Mouse (Mus musculus) cerebral cortex, adult 2 months (tissue): Measurements from ENCODE around the gene Il1rapl2.

Experiments
- WGBS: fragments of 180-500 bp; shearing (Covaris S2); methylation state at CpG from one replicate; pipeline ENCODE4 v1.1.7; 2018; 5-methylcytosine and 5-hydroxymethylcytosine counted together

The Il1rapl2 gene

DNA sequence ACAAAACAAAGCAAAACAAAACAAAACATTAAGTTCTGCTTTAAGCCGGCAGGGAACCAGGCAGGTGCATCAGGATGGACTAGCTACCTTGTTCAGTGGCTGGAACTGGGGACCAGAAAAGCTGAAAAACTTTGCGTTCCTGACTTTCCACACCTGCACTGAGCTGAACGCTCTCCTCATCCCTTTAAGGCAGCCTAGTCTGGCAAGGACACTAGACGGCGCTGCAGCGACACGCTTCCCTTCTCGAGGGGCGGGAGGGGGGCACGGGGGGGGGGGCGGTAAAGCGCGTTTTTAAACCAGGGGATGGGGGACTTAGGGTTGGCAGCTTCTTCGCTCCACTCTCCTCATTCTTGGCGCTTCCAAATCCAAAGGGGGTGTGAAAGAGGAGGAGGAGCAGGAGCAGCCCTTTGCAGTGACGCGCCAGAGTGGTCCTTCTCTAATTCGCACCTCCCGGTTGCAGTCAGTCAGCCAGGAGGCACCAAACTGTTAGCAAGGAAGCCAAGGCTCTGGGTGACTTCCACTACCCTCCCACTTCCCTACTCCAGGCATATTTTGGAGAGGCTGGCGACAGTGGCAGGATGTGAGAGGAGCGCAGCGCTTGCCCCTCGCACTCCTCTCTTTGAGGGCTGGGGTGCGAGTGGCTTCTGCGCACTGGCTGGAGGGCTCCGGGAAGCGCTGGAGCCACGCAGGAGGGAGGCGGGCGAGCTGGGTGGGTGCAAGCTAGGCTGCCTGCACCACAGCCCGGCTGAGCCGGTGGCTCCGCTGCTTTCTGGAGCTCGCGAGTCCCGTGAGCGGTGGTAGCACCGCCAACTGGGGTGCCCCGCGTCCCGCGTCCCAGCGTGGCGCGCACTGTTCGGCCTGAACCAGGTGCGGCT is at the start of gene Il1rapl2:
TSS of gene Il1rapl2 (plus strand) at position 288 of the 875 bp plus-strand sequence.
- under 1% methylated on average over 46 of the region's 47 CpGs for WGBS

DNA sequence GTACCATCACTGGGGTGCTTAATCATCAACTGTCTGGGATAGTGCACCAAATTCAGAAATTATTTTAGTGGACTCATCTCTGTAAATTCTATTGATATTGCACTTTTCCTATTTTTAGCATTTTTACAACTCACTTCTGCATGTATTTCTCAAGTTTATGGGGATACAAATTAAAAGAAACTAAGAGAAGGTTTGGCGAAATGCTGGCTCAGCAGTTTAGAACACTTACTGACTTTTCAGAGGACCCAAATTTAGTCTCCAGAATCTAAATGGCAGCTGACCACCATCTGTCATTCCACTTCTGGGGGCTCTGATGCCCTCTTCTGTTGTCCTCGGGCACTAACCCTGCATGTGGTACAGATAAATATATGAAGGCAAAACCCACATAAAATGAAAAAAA is 22.1 kb upstream of the Il1rapl2 start:
- 85% methylated on average over 2 of the region's 2 CpGs for WGBS

DNA sequence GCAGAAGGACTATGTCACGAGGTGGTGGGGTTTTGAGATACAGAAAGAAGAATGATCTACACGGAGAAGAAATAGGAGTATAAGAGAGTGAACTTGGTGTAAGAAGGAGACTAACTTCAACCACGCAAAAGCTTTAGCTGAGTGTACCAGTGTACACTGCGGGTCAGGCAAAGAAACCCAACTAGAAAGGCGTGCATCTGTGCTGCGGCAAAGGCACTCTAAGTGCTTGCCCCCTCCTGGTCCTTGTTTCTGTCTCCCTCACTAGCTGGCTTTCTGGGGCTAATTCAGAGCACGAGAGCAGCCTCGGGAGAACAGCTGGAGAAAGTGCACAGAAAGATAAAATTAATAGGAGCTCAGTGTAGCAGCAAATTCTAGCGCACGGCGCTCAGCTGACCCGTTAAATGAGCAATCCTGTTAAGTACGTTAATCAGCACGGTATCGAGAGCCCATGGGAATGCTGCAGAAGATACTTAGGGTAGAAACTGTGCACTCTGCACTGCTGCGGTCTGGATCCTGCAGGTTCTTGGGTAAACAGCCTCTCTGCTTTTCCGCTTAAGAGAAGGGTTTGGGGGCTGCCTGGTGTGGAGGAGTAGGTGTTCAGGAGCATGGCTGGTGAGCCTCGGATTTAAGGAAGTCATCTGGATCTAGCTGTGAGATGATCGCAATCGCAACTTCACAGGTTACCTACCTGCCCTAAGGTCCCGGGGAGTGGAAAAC is 778 bp upstream of the Il1rapl2 start:
- 9% methylated on average over 21 of the region's 21 CpGs for WGBS

DNA sequence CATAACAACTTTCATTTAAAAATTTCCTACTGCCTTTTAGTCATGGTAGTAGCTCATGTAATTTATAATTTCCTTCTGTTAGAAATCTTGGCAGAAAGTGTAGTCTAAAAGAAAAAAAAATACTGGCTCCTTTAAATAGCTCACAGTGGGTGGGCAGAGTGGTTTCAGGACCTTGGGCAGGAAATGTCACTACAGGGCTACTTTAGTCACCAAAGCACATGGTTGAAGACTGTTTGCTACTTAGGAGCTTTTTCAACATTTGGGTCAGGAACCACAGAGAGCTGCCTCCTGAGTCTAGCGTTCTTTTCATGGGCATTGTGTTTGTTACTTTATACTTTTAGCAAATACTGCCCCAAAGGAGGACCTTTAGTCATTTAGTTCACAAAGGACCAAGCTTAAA is 12.2 kb downstream of the Il1rapl2 start:
- WGBS: 32% methylated on average over 1 of the region's 1 CpGs

DNA sequence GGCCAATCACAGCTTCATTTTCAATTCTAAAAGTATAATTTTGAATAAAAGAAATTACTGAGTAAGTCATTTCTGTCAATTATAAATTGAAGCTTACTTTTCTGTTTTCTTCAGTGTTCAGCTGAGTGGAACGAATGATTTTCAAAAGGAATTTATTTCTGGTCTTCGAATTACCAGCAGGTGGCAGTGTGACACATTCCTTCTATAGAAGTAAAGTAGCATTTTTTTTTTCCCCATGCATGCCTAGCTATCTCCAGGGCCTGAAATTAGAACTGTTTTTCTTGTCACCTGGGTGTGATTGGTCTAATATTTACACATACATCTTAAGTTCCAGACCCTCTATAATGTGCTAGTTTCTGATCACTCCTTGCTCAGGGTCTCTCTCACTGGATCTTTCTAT is 96.6 kb downstream of the Il1rapl2 start:
- 2% methylated on average over 2 of the region's 2 CpGs for WGBS

DNA sequence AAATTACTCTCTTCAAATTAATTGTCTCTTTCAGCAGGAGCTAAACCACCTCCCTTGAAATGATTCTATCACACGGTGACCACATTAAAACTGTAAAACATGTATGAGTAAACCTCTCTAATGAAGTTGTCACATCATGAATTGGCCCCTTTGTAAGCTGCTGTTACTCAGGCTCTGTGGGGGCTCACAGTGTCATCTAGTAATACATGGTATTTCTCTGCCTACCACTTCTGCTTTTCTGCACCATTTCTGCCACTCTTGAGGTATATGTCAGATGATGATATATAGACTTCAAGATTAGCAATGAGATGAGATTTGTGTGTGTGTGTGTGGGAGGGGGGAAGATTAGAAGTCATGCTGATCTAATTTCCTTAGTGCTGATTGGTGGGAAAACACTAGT is 117.6 kb downstream of the Il1rapl2 start:
- WGBS: 82% methylated on average over 1 of the region's 1 CpGs

DNA sequence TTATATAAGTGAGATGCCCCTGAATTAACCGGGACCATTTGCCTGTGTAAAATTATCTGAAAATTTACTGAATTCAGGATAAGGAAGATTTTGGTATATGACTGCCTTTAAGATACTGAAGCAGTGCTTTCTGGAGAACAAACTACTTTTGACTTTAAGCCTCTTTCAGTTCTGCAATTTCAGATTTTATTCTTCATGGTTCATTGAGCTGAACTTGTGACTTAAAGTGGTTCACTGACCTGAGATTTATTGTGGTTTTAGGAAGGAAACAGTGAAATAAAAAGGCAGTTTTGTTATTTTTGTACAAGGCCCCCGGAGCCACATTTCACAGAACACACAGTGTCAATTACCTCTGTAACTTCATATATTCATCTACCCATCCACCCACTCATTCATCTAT is 129.6 kb downstream of the Il1rapl2 start:
- 79% methylated on average over 2 of the region's 2 CpGs for WGBS

DNA sequence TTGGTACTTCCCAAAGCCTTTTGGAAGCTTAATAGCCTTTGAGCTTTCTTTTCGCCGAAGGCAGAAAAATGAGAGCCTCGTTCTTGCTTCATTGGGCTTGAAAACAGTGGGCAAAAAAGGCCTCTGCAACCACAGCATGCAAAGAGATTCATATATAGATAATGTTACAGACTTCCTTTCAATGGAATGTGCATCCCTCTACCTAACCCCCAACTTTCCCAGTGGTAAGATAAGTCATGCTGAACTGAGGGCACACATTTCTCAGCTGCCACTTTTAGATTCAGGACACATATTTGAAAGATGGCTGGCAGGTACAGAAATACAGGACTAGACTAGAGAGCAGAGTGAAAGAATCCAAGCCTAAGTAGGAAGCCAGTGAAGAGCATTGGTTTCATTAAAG is 185.1 kb downstream of the Il1rapl2 start:
- 65% methylated on average over 3 of the region's 3 CpGs for WGBS

DNA sequence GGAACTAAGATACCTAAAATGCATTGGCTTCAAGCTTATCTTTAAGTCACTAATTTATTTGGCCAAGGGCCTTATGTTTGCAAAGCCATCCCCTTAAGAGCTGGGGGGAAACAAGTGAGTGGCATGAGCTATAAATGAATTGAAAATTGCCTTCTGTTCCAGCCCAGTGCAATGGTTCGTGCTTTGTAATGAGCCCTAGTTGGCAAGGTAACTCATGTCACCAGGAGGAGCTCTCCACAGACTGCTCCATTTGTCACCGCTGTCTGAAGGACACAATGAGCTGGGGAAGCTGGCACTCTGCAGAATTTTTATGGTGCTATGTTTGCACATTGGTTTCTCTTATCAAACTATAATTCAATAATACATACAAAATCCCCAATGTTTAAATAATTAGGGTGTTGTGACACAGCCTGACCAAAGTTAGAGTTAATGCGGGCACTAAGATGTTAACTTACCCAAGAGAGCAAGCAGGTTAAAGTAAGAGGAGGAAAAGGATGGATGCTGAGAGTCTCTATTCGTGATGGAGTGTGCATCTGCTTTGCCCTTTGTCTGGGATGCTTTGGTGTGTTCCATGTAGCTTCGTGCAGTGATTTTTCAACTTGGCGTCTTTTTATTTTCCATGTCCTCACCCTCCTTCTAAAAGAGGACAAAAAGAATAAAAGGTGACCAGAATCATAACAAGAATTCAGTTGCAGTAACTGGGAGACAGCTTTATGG is 235.2 kb downstream of the Il1rapl2 start:
- WGBS: 64% methylated on average over 6 of the region's 6 CpGs

DNA sequence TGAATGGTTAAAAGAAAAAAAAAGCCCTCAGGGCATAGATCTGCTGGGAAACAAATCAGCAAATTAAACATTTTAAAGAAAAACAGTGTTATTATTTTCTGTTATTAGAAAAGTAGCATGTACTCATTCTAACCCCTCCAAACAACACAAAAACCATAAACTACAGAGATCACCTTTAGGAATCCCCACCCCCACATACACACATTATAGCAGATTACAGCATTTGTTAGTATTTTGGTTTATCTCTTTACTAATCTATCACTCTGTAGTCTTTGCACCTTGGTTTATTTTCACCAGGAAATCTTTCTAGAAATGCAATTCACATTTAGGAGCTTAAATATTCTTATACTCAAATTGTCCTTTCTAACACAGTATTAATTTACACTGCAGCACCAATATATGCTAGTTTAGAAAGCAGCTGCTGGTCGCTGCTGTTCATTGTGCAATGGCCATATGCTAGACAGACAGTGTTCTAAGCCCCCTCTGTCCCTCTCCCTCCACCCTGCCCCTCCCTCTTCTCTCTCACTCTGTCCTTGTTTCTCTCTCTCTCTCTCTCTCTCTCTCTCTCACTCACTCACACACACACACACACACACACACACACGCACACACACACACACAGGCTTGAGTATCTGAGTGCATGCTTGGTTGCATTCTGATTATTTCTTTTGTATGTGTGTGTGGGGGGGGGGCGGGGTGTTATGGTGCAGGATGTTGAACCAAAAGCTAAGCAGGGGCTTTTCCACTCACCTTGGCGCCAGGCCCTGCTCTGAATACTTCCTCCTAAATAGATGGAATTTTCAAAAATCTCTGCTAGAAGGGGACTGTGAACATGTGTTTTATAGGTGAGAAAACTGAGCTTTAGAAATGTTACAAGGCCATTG is 236.1 kb downstream of the Il1rapl2 start:
- WGBS: 47% methylated on average over 4 of the region's 4 CpGs

DNA sequence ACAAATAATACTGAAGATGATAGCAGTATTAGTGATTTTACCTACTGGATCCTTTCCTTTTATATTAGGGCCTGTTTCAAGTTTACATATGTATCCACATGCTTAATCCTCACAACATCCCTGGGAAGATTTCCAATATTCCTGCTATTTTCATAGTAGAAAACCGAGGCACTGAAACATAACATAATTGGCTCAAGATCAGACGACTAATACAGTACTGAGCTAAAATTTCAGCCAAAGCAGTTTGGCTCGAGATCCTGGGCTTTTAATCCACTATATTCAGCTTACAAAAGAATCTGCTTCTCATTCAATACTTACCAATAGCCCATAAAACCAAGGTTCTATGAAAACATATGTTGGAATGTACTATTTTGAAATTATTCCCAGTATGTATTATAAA is 239.1 kb downstream of the Il1rapl2 start:
- WGBS: 27% methylated on average over 3 of the region's 3 CpGs

DNA sequence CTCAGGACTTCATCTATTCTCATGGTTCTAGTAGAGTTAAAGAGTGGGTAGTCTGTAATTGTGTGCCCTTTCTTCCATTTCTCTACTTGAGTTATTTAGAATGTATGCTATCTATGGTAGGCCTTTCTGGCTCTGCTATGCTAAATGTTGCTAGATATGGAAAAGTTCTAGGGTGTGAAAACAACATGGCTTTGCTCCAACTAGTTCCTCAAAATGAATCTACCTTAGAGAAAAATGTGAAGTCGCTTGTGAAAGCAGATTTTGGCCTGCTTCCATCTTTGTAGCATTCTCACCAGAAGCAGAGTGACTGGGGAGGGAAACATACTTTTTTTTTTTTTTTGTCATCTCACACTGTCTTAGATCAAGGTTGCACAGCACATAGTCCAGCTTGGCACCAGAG is 241.7 kb downstream of the Il1rapl2 start:
- WGBS: 27% methylated on average over 1 of the region's 1 CpGs

DNA sequence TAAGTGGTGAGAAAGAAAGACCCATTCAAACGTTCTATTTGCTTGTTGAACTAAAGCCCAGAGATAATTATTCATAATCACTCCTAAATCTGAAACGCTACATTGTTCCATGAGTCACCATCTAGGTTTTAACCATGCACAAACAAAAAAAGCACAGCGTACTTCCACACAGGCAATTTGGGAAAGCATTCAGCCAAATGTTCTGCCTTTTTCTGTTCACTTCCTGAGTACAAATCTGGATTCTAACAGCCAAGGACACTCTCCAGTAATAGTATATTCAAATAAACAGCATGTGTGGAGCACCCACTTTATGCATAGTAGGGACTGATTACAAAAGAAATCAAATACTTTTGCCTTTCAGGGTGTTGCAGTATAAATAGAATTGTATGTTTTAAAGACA is 278.5 kb downstream of the Il1rapl2 start:
- 20% methylated on average over 3 of the region's 3 CpGs for WGBS

DNA sequence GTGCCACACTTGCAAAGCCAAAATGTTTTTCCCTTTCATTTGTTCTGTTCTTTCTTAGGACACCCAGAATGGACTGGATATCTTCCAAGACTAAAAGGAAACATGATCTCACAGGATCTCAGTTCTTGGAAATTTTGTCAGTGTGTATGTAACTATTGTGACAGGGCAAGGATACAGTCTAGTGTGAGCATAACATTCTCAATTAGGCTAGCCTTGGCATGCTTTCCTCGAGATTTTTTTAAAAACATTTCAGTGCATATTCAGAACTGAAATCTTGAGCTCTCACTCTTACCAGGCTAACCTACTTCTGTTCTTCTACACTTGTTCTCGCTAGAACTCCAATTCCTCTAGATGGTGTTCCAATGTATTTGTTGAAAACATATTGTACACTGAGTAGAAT is 356.4 kb downstream of the Il1rapl2 start:
- 29% methylated on average over 2 of the region's 2 CpGs for WGBS

DNA sequence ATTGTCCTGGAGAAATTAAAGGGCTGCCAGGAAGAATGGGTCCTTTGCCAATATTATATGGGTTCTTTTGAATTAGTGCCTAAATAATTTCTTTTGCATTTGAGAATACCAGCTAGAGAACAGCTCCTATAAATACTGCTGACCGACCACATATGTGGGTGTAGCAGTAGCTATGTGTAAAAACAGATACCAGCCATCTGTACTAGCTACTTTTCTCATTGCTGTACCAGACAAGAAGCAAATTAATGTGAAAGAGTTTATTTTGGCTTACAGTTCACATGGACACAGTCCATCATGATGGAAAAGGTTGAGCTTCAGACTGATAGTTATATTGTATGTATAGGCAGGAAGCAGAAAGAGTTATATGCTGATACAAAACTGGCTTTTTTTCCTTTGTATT is 377.3 kb downstream of the Il1rapl2 start:
- 48% methylated on average over 1 of the region's 1 CpGs for WGBS

DNA sequence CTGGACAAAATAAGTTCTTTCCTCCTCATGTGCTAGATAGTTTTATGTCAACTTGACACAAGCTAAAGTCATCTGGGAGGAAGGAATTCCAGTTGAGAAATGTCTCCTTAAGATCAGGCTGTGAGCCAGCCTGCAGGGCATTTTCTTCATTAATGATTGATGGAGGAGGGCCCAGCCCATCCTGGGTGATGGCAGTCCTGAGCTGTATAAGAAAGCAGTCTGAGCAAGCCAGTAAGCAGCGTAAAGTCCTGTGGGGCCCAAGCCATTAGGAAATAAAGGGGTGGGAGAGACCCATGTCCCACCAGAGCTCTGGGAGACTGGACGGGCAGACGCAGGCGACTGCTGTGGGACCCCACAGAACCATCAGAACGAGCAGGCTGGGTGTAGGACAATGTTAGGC is 400.9 kb downstream of the Il1rapl2 start:
- WGBS: 89% methylated on average over 5 of the region's 5 CpGs

DNA sequence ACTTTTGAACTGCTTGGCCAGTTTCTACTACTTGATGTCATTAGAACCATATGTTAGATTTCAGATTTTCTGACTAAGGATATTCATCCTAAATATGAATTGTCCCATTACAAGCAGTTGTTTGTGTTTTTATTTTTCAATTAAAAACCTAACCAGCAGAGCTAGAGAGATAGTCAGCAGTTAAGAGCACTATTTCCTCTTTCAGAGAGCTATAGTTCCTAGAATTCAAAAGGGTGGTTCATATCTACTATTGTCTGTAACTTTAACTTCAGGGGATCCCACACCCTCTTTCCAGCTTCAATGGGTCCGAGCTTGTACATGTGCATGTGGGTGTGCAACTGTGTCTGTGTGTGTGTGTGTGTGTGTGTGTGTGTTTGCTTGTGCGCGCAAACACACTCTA is 472.7 kb downstream of the Il1rapl2 start:
- 82% methylated on average over 3 of the region's 3 CpGs for WGBS

DNA sequence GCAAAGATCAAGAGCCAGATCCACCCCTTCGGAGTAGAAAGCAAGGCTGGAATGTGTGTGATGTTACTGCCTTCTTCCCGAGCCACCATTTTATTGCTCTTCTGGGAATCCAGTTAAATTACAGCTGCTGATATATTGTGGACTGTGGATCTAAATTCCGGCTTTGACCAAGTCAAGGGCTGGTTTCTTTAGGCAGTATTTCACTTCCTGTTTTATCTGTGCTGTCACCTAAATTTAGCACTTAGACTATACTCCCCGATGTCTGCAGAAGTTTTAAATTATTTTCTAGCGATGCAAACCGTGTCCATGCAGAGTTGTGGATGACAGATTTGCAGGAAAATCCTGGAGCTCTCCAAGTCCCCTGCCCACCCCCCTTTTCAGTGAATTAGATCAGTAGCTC is 533.5 kb downstream of the Il1rapl2 start:
- 69% methylated on average over 6 of the region's 6 CpGs for WGBS

DNA sequence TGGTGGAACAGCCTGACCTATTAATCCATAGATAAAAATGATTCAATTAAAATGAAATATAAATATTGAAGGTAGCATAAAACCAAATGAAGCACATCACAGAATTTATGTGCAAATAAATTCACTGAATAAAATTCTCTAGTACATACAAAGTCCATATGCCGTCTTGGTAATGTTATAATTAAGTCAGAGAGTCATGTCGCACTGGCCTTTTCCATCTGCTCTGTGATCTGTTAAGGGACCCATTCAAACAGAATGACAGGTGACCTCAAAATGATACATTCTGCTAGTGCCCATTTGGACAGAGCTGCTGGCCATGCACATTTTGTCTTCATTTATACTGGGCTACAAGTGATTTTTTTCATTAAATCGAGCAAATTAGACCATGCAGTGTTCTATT is 534.3 kb downstream of the Il1rapl2 start:
- WGBS: 61% methylated on average over 3 of the region's 3 CpGs

DNA sequence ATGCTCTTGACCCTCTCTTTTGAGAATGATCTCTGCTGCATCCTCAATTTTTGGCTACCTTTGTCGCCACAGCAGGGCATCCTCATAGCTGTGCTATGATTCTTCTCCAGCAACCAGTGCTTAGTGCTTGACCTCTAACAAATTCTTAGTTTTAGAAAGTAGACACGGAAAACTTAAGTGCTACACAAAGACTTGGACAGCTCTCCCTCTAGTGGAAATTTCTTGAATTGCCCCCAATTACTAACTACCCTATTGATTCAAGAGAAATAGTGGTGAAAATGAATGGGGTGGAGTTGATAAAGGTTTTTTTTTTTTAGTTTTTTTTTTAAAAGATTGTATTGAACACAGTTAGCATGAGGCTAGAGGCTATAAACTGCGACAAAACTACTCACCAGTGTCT is 599.7 kb downstream of the Il1rapl2 start:
- WGBS: 22% methylated on average over 3 of the region's 3 CpGs

DNA sequence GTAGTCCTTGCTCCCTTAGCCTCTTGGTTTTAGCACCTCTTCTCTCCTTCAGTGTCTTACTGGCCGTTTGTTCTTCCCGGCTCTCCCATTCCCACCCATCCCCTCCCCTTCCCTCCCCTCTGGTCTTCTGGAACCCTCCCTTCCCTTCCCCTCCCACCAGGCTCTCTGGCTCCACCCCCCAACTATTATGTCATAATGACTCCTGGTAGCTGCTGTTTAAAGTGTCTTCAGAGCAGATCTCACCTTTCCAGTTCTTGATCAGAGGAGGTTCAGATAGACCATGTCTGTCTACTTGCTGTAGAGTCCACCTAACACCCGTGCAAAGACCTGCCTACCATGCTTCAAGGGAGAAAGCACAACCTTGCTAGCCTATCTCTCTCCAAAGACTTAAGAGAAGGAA is 639.1 kb downstream of the Il1rapl2 start, which contains the start of gene Tex13a:
TSS of gene Tex13a (minus strand) at position 101 of the 400 bp plus-strand sequence.
- WGBS: 80% methylated on average over 3 of the region's 3 CpGs
